Mouse (Mus musculus): ENCODE measurements around the gene Thada. TPM values are rescaled to one million over a fixed set of nuclear protein-coding genes. Genes with fewer than 3 reads are reported as not detected.

Gene Thada
- polyA plus RNA-seq, 1 experiment from 2014 or later, result 4.1 TPM

- no peak overlapping the region for H3K4me2 ChIP-seq
- peaks cover 13% of the 10 kb centered on the region for H3K4me1 ChIP-seq (replicated peaks)
- no peak for ATAC-seq (replicated peaks; ENCODE audit: insufficient number of reproducible peaks, insufficient read depth, low FRiP score, low read depth)
- H3K27ac ChIP-seq, result no peak overlapping the region
- no peaks in the 10 kb centered on the region for H3K9me3 ChIP-seq (replicated peaks)
- no peaks in the 10 kb centered on the region for H3K27me3 ChIP-seq
- H3K4me3 ChIP-seq, result no peak overlapping the region
- no peak overlapping the region for H3K9ac ChIP-seq
- WGBS, result 68% methylated on average over 8 of the region's 8 CpGs
- no peaks in the 10 kb centered on the region for H3K36me3 ChIP-seq
These were observed 183.4 kb downstream of the Thada start for GRCm38 (mm10) chr17:84282388-84283280.

DNA sequence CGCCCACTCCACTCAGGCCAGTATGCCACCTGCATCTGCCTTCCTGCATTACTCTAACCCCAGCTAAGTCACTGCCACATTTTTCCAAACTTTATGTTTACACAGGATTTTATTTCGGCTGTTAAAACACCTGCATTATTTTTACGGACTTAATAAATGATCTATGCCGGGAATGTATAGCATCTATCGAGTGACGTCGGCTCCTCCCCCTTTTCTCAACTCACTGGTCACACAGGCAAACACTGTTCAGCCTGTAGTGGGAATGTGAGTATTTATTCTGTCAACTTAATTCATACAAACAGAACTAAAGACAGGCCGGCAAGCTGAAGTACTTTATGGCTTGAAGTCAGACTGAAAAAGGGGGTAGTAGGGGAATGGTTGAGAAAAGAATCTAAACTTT, 187.0 kb downstream of the Thada start:
- Histone ChIP-seq H3K4me3 (no peak overlapping the region), H3K4me1 (replicated peaks) (peaks cover 34% of the 10 kb centered on the region), H3K9ac (no peak overlapping the region), H3K36me3 (no peaks in the 10 kb centered on the region), H3K4me2 (no peak overlapping the region), H3K27me3 (no peaks in the 10 kb centered on the region), H3K9me3 (replicated peaks) (no peaks in the 10 kb centered on the region), H3K27ac (no peak overlapping the region)
- 85% methylated on average over 8 of the region's 8 CpGs for WGBS
- no peak for ATAC-seq (replicated peaks; ENCODE audit: insufficient number of reproducible peaks, insufficient read depth, low FRiP score, low read depth)

DNA sequence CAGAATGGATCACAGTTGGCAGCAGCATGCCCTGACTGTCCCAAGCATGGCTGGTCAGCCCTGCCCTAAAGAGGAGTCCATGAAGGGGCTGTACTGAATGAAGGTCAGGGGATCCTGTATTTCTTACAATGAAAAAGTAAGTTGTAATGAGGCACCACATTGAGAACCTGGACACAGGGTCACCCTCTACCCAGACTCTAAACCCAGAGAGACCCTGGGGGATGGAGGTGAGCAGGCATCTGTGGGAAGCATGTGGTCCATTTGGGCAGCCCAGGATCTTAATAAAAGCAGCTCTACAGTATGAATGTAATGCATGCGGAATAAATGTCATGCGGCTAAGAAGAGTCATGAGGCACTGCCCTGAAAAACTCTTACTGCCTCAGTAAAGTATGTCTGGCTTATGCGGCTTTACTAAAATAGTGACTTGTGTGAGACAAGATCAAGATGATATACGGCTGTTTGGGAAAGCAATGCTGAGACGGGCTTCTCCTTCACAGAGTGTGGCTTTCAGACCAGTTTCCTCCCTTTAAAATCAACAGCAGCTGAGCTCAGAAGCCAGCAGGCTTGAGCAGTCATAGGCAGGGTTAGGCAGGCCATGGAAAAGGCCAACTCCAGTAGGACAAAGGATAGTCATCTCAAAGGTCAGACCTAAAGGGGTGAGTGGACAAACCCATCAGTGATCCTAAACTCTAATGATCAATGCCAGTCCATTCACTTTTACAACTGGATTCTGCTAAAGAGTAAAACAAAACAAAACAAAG, 187.6 kb downstream of the Thada start:
- Histone ChIP-seq H3K36me3 (no peaks in the 10 kb centered on the region), H3K4me3 (no peak overlapping the region), H3K27ac (no peak overlapping the region), H3K4me2 (no peak overlapping the region), H3K9me3 (replicated peaks) (no peaks in the 10 kb centered on the region), H3K4me1 (replicated peaks) (peaks cover 38% of the 10 kb centered on the region), H3K9ac (no peak overlapping the region), H3K27me3 (no peaks in the 10 kb centered on the region)
- no peak for ATAC-seq (replicated peaks; ENCODE audit: insufficient number of reproducible peaks, insufficient read depth, low FRiP score, low read depth)
- 64% methylated on average over 5 of the region's 5 CpGs for WGBS

DNA sequence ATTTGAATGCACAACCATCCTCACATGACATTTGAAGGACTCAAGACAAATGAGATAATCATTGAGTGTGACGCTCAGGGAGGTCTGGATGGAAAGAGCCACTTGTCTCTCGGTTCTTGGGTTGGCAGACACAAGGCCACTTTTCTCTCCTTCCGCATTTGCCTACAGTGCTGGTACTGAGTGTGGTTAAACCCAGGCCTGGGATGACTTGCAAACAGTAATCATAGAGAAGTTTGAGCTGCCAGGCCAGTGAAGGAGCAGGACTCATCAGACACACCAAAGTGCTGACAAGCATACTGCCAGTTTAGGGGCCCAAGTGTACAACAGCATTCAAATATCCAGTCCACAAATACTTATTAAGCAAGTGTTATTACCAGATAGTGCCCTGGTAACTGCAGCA, 191.0 kb downstream of the Thada start:
- 50% methylated on average over 3 of the region's 3 CpGs for WGBS

DNA sequence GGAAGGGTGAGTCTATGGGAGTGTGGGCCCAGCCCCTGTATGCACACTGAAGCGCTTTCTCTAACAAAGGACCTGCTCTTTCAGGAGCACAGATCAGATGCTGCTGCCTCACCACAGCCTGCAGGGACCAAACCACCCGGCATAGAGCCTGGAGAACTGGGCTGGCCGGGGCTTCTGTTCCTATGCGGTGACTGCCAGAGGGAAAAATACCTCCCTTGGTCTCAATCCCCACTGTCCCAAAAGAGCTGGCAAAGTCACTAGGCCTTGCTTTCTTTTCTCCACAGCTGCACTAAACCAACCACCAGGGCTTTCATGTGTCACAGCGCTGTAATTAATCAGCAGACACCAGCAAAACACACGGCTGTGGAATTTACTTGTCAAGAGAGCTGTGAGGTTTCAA, 191.8 kb downstream of the Thada start:
- Histone ChIP-seq H3K4me1 (replicated peaks) (peaks cover 54% of the 10 kb centered on the region), H3K4me3 (no peak overlapping the region), H3K27ac (peak overlapping the region; percentile 91), H3K9ac (no peak overlapping the region), H3K9me3 (replicated peaks) (no peaks in the 10 kb centered on the region), H3K27me3 (no peaks in the 10 kb centered on the region), H3K4me2 (no peak overlapping the region), H3K36me3 (no peaks in the 10 kb centered on the region)
- 36% methylated on average over 6 of the region's 6 CpGs for WGBS
- ATAC-seq (replicated peaks; ENCODE audit: insufficient number of reproducible peaks, insufficient read depth, low FRiP score, low read depth), result no peak; the same call in 1 of the 2 replicates

More for the DNA sequence above, 191.0 kb downstream of the Thada start:
- Histone ChIP-seq H3K9ac (no peak overlapping the region), H3K27me3 (no peaks in the 10 kb centered on the region), H3K27ac (peak overlapping the region; percentile 91), H3K36me3 (no peaks in the 10 kb centered on the region), H3K9me3 (replicated peaks) (no peaks in the 10 kb centered on the region), H3K4me1 (replicated peaks) (peaks cover 54% of the 10 kb centered on the region), H3K4me2 (no peak overlapping the region), H3K4me3 (no peak overlapping the region)
- peak; percentile 24; the same call in 1 of the 2 replicates for ATAC-seq (replicated peaks; ENCODE audit: insufficient number of reproducible peaks, insufficient read depth, low FRiP score, low read depth)

DNA sequence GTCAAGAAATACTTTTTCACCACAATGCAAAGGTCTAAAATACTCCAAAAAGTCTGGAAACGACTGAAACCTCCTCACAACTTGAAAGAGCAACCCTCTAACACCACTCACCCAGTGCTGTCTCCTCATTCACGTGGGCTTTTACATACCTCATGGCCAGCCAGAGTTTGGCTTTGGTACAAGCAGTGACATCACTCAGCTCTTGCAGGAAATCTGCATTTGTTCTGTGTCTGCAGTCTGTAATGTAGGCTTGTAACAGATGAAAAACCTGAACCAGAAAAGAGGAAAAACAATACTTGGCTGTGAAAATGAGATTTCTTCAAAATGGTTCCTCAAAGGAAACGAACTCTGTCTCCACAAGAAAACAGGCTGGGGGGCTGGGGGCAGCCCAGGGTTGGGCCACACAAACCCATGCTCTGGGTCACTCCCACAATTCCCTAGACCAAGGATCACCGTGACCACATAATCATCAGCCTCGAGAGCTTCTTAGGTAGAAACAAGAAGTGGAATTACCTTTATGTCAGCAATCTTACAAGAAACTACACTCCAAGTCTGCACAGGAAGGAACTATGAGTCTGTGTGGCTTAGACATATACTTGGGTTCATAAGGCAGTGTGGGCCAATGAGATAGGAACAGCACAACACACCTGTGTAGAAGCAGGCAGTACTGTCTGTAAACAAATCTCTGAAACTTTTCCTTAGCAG, 193.3 kb downstream of the Thada start:
- H3K27me3 ChIP-seq, result no peaks in the 10 kb centered on the region
- peaks cover 49% of the 10 kb centered on the region for H3K4me1 ChIP-seq (replicated peaks)
- no peak overlapping the region for H3K4me2 ChIP-seq
- peak; percentile 71 for ATAC-seq (replicated peaks; ENCODE audit: insufficient number of reproducible peaks, insufficient read depth, low FRiP score, low read depth)
- H3K27ac ChIP-seq, result peak overlapping the region; percentile 91
- no peak overlapping the region for H3K9ac ChIP-seq
- WGBS, result 27% methylated on average over 5 of the region's 5 CpGs
- H3K36me3 ChIP-seq, result no peaks in the 10 kb centered on the region
- no peaks in the 10 kb centered on the region for H3K9me3 ChIP-seq (replicated peaks)
- H3K4me3 ChIP-seq, result no peak overlapping the region

DNA sequence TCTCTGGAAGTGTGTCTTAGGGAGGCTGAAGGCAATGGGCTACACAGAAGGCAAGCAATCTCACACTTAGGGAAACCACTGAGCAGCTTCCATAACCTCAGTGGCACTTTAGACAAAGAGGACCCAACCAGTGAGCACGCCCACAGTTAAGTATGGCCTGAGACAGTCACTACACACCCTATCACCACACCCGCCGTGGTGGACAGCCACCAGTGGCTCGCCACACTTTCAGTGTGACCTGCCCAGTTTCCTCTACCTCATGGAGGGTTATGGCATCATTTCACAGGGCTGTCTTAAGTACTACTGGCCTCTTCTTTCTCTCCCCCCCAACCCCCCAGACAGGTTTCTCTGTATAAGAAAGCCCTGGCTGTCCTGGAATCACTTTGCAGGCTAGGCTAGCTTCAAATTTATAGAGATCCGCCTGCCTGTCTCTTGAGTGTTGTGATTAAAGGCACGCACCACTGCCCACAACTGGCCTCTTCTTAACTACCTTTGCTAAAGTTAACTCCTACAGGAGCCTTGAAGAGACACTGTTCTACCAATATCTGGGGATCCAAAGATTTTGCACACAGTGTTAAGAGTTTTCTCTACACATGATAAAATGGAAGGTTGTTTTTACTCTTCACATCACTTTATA, 194.3 kb downstream of the Thada start:
- Histone ChIP-seq H3K27ac (no peak overlapping the region), H3K9ac (no peak overlapping the region), H3K9me3 (replicated peaks) (no peaks in the 10 kb centered on the region), H3K4me1 (replicated peaks) (peaks cover 54% of the 10 kb centered on the region), H3K27me3 (no peaks in the 10 kb centered on the region), H3K4me3 (no peak overlapping the region), H3K36me3 (no peaks in the 10 kb centered on the region), H3K4me2 (no peak overlapping the region)
- ATAC-seq (replicated peaks; ENCODE audit: insufficient number of reproducible peaks, insufficient read depth, low FRiP score, low read depth), result no peak
- 75% methylated on average over 6 of the region's 6 CpGs for WGBS

- Histone ChIP-seq H3K4me2 (no peak overlapping the region), H3K4me3 (no peak overlapping the region), H3K36me3 (no peaks in the 10 kb centered on the region), H3K9ac (no peak overlapping the region), H3K4me1 (replicated peaks) (peaks cover 62% of the 10 kb centered on the region), H3K27ac (no peak overlapping the region), H3K27me3 (no peaks in the 10 kb centered on the region), H3K9me3 (replicated peaks) (no peaks in the 10 kb centered on the region)
- WGBS, result 78% methylated on average over 5 of the region's 5 CpGs
- ATAC-seq (replicated peaks; ENCODE audit: insufficient number of reproducible peaks, insufficient read depth, low FRiP score, low read depth), result no peak
These were observed 196.3 kb downstream of the Thada start for GRCm38 (mm10) chr17:84269722-84270121.

DNA sequence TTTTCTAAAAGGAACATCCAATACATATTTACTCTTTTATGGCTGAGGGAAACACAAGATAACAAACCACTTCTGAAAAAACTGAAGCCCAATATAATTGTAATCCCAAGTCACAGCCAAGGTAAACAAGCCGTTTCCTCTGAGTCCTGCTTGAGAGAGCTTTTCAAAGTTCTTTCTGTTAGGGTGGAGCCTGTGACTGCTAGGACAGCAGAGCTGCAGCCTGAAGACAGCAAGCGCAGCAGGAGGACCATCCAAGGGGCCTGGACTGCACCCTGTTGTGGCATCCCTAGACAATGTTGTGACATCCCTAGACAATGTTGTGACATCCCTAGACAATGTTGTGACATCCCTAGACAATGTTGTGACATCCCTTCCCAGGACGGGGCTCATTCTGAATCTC, 197.6 kb downstream of the Thada start:
- Histone ChIP-seq H3K9ac (no peak overlapping the region), H3K4me1 (replicated peaks) (peaks cover 55% of the 10 kb centered on the region), H3K9me3 (replicated peaks) (no peaks in the 10 kb centered on the region), H3K4me2 (no peak overlapping the region), H3K4me3 (no peak overlapping the region), H3K27me3 (no peaks in the 10 kb centered on the region), H3K36me3 (no peaks in the 10 kb centered on the region), H3K27ac (peak overlapping the region; percentile 67)
- ATAC-seq (replicated peaks; ENCODE audit: insufficient number of reproducible peaks, insufficient read depth, low FRiP score, low read depth), result no peak
- 63% methylated on average over 3 of the region's 3 CpGs for WGBS

GRCm38 (mm10) chr17:84267456-84268074, 198.4 kb downstream of the Thada start:
- Histone ChIP-seq H3K9ac (no peak overlapping the region), H3K4me3 (no peak overlapping the region), H3K4me1 (replicated peaks) (peaks cover 46% of the 10 kb centered on the region), H3K9me3 (replicated peaks) (no peaks in the 10 kb centered on the region), H3K36me3 (no peaks in the 10 kb centered on the region), H3K4me2 (no peak overlapping the region), H3K27ac (peak overlapping the region; percentile 58), H3K27me3 (no peaks in the 10 kb centered on the region)
- 76% methylated on average over 6 of the region's 6 CpGs for WGBS
- ATAC-seq (replicated peaks; ENCODE audit: insufficient number of reproducible peaks, insufficient read depth, low FRiP score, low read depth), result no peak
